In the genomic region with DNA sequence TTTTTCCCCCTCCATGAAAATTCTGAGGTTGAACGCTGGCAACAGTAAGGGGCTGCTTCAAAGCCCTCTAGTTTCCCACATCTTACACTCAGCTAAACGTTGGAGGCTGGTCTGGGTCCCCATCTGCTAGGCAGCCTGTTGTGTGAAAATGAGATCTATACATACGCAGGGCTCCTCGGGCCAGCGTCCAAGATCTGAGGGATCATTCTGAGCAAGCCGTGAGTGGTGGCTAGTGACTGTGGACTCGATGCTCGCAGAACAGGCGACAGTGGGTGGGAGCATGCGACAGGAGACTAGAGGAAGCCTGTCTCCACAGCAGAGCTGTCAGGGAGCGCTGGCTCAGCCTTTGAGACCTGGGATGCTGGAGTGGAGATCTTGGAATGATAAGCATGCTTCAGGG, we compare ENCODE assay signal across 12 mouse cellular contexts.
DNase-seq lines count a peak whose midpoint lies in the region; ATAC-seq and TF ChIP-seq lines count a peak whose summit lies in the region.
"Had no signal": no experiment of that assay in that cellular context is flagged by ENCODE, and none has a peak within 500 bp of the region (broad histone marks: within the 10 kb centered on the region; RNA-seq: fewer than 3 reads in every experiment).

No protein-coding gene starts in this region.

- WGBS in forebrain, postnatal 0 days = 43% methylated on average over 11 of the region's 11 CpGs

- no peak for TF ChIP-seq CTCF in forebrain, postnatal 0 days (IDR thresholded peaks at IDR 0.05; ENCODE audit: low read depth)

- no peak overlapping the region for H3K9ac ChIP-seq in forebrain, postnatal 0 days

- peak; percentile 91 for ATAC-seq in forebrain, postnatal 0 days

- intact Hi-C loops in gastrocnemius, postnatal 14 days (cut with DNase I; ENCODE audit: low total_unique reads) = no loop called here

- H3K36me3 ChIP-seq in forebrain, postnatal 0 days (ENCODE audit: insufficient read depth) = no peaks in the 10 kb centered on the region

- no peaks in the 10 kb centered on the region for H3K4me1 ChIP-seq in forebrain, postnatal 0 days (ENCODE audit: insufficient read depth)

- peak; percentile 46 for DNase-seq in cerebellum, postnatal 14 days
- DNase-seq in cerebellum, adult 11 months = no peak
- peak; percentile 87 for DNase-seq in forebrain, postnatal 0 days
- DNase-seq in layer of hippocampus, postnatal 25 days (ENCODE audit: extremely low spot score in 1 of 2, low spot score in 1 of 2) = peak; percentile 20 to 57
- peak; percentile 89 for DNase-seq in right cerebral cortex, adult 2 months (ENCODE audit: low spot score in 2 of 2)
- no peak for DNase-seq in adrenal gland, adult (ENCODE audit: inconsistent age in 2 of 2, low spot score in 1 of 2)
- DNase-seq in kidney, adult 11 months = no peak
- DNase-seq in gastrocnemius, postnatal 14 days = no peak
- DNase-seq: cerebellum, adult 9-11 months; lung, adult 18-20 months; spleen, adult 18-20 months; thymus, adult 2 months had no signal

- no peak overlapping the region for H3K4me2 ChIP-seq in forebrain, postnatal 0 days (ENCODE audit: low read depth)

- no peaks in the 10 kb centered on the region for H3K9me3 ChIP-seq in forebrain, postnatal 0 days (ENCODE audit: low read length)

- H3K4me3 ChIP-seq in forebrain, postnatal 0 days (ENCODE audit: low read depth, low read length) = no peak overlapping the region

- H3K27ac ChIP-seq in forebrain, postnatal 0 days (ENCODE audit: low read depth, low read length) = no peak overlapping the region

- peaks cover 3% of the 10 kb centered on the region; the same call in 1 of the 2 replicates for H3K27me3 ChIP-seq in forebrain, postnatal 0 days (ENCODE audit: insufficient read depth, low read length)

Comparison
In these comparisons a context has a peak if more than half of its experiments do, and no peak if none do; other contexts are left out.
1. DNase-seq: peak in cerebellum, postnatal 14 days (2 of 2), forebrain, postnatal 0 days (single experiment), layer of hippocampus, postnatal 25 days (2 of 2) and right cerebral cortex, adult 2 months (2 of 2); none in cerebellum, adult 11 months (single experiment), adrenal gland, adult (0 of 2), kidney, adult 11 months (single experiment) and gastrocnemius, postnatal 14 days (single experiment).